Mouse (Mus musculus) intestine, postnatal 0 days (tissue): ENCODE results near the gene Gemin8. TPM values are rescaled to one million over a fixed set of nuclear protein-coding genes. Genes with fewer than 3 reads are reported as not detected.

Source experiments
- ATAC-seq: fragments of 200-750 bp; cut with Nextera tagmentation; 2 replicates; pipeline ENCODE4 v1.8.0; 2017; ENCODE audit warnings: mild to moderate bottlenecking, moderate TSS enrichment, moderate library complexity
- H3K27ac ChIP-seq: fragments of 300-500 bp; sonication (generic); 2 replicates; pipeline ENCODE4 v1.5.1; 2014; ENCODE audit warnings: mild to moderate bottlenecking, low read depth, low read length, moderate library complexity
- H3K27me3 ChIP-seq: fragments of 300-500 bp; sonication (generic); replicated peaks from 2 replicates; pipeline ENCODE4 v1.6.1; 2014; ENCODE audit warnings: low read length, mixed read lengths; ENCODE audit not compliant: control insufficient read depth, insufficient read depth
- H3K36me3 ChIP-seq: fragments of 300-500 bp; sonication (generic); 2 replicates; pipeline ENCODE4 v1.6.1; 2014; ENCODE audit warnings: mild to moderate bottlenecking, moderate library complexity; ENCODE audit not compliant: control insufficient read depth, insufficient read depth
- H3K4me1 ChIP-seq: fragments of 300-500 bp; sonication (generic); replicated peaks from 2 replicates; pipeline ENCODE4 v1.6.1; 2014; ENCODE audit warnings: antibody characterized with exemption, low read length, mixed read lengths; ENCODE audit not compliant: control insufficient read depth, insufficient read depth
- H3K4me2 ChIP-seq: fragments of 300-500 bp; sonication (generic); replicated peaks from 2 replicates; pipeline ENCODE4 v1.6.1; 2014; ENCODE audit warnings: low read depth, mild to moderate bottlenecking, moderate library complexity
- H3K4me3 ChIP-seq: fragments of 300-500 bp; sonication (generic); 2 replicates; pipeline ENCODE4 v1.5.1; 2014; ENCODE audit warnings: low read depth, low read length
- H3K9ac ChIP-seq: fragments of 300-500 bp; sonication (generic); 2 replicates; pipeline ENCODE4 v1.6.1; 2014; ENCODE audit warnings: mild to moderate bottlenecking, low read depth, low read length
- H3K9me3 ChIP-seq: fragments of 300-500 bp; sonication (generic); 2 replicates; pipeline ENCODE4 v1.6.1; 2016; ENCODE audit warnings: mixed run types; ENCODE audit not compliant: control insufficient read depth
- CTCF ChIP-seq: sonication (generic); IDR thresholded peaks from 2 replicates; pipeline ENCODE4 v1.5.1; 2016; ENCODE audit warnings: low read depth, mild to moderate bottlenecking, control low read depth, antibody characterized with exemption, moderate library complexity
- WGBS: fragments of 180-500 bp; shearing (Covaris S2); extraction: QIAGEN DNeasy Blood & Tissue Kit; methylation state at CpG from one replicate; pipeline ENCODE4 v1.1.7; 2014; 5-methylcytosine and 5-hydroxymethylcytosine counted together
- polyA plus RNA-seq: library from polyadenylated mRNA; unstranded; fragments of >200 nt; fragmentation: Nextera tagmentation; extraction: Ambion mirVana; gene quantifications from 2 replicates; pipeline ENCODE4 v1.2.1, GENCODE M21; 2015

Gene Gemin8
- polyA plus RNA-seq, 1 experiment from 2014 or later = 2.3 TPM

GRCm38 (mm10) chrX:166238831-166239460 lies 68.7 kb downstream of the Gemin8 start, which contains the start of gene Gpm6b:
Gene Gpm6b, plus strand, starts transcription at chrX:166238911.
- Histone ChIP-seq H3K4me2 (peak within 1 kb of the TSS; percentile 82), H3K27ac (no peak within 1 kb of the TSS), H3K9ac (no peak within 1 kb of the TSS; the same call in 1 of the 2 replicates), H3K9me3 (no peaks in the 10 kb centered on the region), H3K4me1 (no peaks in the 10 kb centered on the region), H3K36me3 (no peaks in the 10 kb centered on the region), H3K4me3 (peak within 1 kb of the TSS; percentile 50), H3K27me3 (peaks cover 14% of the 10 kb centered on the region; the same call in 1 of the 2 replicates)
- 19% methylated on average over 52 of the region's 63 CpGs for WGBS
- TF ChIP-seq CTCF = no peak
- peak; percentile 73 for ATAC-seq

- Histone ChIP-seq H3K27ac (no peak overlapping the region), H3K36me3 (no peaks in the 10 kb centered on the region), H3K27me3 (peaks cover 14% of the 10 kb centered on the region; the same call in 1 of the 2 replicates), H3K4me2 (peak overlapping the region; percentile 82), H3K4me1 (no peaks in the 10 kb centered on the region), H3K9ac (no peak overlapping the region; the same call in 1 of the 2 replicates), H3K4me3 (peak overlapping the region; percentile 50), H3K9me3 (no peaks in the 10 kb centered on the region)
- WGBS = 27% methylated on average over 13 of the region's 13 CpGs
- ATAC-seq = no peak
- TF ChIP-seq CTCF = no peak
Measured at GRCm38 (mm10) chrX:166239520-166239919, 69.3 kb downstream of the Gemin8 start.

Other genes starting within 250 kb of the Gemin8 start
- 6.7 and 7.6 TPM in 2 replicates for gene Gpm6b, start 68.5 kb downstream of the Gemin8 start, polyA plus RNA-seq